Mouse (Mus musculus) layer of hippocampus, postnatal 36 days (tissue): ENCODE results near the gene Clip2. TPM values are rescaled to one million over a fixed set of nuclear protein-coding genes. Genes with fewer than 3 reads are reported as not detected.
"Not testable (repeated sequence)": the region's sequence is repeated elsewhere in the genome, so short reads cannot be mapped to it uniquely, and the experiment has no call there.

Experiments
- DNase-seq, 2 experiments: peaks; one replicate each; pipeline ENCODE4 v3.0.0; 2022
- total RNA-seq, 2 experiments: library from RNA; stranded (reverse); gene quantifications; 2 replicates each; pipeline ENCODE4 v1.2.3; 2021

Clip2 gene
- total RNA-seq, 2 experiments from 2014 or later, result 96.7 to 105 TPM

DNA sequence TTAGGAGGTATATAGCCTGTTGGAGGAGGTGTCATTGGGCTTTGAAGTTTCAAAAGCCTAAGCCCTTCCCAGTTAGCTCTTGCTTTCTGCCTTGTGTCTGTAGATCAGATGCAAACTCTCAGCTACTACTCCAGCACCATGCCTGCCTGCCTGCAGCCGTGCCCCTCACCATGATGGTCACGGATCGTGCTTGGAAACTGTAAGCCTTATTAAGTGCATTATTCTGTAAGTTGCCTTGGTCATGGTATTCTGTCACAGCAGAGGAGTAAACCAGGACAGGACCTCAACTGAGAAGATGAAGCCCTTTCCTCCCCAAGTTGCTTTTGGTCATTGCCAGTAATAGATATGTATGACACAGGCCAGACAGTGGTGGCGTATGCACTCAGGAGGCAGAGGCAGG lies 63.6 kb downstream of the Clip2 start:
- no peak for DNase-seq

DNA sequence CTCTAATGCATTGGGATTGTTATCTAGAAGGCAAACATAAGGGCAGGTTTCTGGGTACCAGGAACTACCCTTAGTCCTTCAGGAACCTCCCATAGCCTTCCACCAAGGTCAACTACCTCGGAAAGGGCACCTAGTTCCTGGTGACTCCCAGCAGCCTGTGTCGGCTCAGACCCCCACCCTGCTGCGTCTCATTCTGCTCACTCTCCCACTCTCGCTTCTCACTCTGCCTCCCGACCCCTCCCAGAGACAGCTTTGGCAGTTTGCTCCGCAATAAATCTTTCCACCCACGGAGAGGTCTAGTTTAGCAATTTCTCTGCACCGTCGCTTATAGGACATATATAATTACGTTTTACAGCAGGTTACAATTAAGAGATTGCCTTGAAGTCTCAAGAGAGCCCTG lies 64.2 kb downstream of the Clip2 start:
- no peak for DNase-seq

DNA sequence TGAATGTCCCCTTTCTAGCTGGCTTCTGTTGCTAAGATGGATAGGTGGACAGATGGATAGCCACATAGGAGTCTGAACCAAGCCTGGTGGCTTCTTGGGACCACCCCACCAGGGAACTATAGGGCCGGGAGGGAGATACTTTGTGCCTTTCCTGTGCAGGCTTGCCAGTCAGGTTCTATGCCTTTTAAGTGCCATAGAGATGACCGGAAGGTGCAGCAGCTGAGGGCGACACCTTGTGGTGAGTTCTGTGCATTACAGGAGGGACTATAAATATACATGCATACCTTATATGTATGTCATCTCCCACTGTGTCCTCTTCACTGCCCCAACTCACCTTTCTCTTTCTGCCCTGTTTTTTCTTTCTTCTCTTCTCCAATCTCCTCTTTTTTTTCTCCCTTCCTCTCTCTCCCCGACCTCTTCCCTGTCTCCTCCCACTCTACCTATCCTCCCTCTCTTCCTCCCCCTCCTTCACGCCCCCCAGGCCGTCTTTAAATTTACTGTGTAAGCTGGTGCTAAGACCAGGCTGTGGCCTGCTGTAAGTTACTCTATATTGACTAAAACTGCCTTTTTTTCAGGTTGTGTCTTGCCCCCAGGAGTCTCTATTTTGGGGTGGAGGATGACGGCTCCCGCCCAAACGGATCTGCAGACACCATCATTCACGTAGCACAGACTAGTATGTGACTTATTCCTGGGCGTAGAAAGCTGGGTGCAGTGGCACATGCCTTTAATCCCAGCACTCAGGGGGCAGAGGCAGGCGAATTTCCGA lies 66.2 kb downstream of the Clip2 start:
- peak in 1 of 2 experiments; percentile 24 for DNase-seq

DNA sequence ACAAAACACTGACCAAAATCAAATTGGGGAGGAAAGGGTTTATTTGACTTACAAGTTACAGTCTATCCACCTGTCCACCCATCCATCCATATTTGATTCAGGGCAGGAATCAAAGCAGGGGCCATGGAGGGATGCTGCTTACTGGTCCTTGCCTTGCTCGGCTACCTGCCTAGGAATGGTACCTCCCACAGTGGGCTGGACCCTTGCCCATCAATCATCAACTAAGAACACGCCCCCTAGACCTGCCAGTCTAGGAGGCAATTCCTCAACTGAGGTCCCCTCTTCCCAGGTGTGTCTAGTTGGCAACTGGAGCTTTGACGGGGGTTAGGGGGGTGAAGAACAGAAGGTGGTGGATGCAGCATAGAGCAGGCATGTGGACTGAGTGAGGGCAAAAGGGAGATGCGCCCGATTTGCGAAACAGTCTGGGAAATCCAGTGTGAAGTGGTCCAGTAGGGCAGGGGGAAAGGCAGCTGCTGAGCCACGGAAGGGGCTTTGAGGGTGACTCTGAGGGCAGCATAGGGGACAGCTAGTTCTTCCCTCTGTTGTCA lies 67.0 kb downstream of the Clip2 start:
- no peak for DNase-seq

DNA sequence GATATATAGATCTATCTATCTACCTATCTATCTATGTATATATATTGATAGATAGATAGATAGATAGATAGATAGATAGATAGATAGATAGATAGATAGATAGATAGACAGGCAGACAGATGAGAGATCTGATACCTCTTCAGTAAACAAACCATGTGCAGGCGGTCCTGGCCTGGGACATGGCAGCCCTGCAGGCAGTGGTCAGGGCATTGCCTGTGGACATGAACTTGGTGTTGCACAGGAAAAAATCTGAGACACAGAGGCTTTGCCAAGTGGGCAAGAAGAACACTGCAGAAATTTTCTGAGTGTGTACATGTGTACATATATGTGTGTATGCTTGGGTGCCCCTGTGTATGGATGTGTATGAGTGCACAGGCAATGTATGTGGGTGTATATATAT lies 68.9 kb downstream of the Clip2 start:
- no peak for DNase-seq

DNA sequence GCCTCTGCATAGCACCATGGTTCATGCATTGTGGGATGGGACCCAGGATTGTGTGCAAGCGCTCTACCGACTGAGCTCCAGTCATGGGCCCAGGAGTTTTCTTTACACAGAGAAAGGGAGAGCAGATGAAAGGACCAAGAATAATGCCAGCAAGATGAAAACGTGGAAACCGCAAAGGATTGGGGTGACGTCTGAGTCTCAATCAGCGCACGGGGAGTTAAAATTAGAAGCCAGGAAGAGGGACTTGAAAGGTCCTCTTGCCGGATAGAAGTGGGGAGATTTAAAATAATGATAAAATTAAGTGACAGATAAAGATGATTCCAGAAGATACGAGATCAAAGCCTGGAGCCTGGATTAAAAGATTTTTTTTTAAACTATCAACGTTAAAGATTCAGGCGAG lies 69.9 kb downstream of the Clip2 start:
- no peak for DNase-seq

DNA sequence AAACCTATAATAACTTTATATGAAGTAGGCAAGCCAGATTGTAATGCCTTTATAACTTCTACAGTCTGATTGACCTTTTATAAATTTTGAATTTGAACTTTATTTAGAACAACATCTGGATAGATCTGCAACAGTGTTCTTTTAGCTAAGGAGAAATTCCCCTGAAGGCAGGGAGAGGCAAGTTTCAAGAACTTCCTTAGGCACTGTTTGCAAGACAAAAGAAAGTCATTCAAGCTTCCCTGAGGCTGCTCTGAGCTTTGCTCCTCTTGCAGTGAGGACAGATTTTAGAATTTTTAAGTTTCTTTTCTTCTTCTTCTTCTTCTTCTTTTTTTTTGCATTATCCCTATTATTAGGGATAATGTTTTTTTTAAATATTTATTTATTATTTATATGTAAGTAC lies 73.3 kb downstream of the Clip2 start:
- DNase-seq, result not testable (repeated sequence)

DNA sequence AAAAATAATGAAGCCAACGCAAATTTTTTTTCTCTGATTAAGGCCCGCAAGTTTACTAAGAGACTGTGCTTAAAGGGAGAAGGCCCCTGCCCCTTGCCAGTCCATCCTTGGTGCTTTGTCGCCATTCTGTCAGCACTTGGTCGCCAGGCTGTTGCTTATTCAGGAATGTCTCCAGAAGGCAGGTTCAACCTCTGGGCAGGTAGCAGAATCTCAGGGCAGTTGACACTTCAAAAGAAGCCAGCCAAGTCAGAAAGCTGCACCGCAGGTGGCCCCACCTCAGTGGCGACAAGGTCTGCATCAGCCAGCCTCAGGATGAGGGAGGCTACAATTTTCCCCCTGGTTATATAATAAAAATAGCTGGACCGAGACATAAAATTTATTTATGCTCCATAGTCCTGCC lies 76.5 kb downstream of the Clip2 start:
- not testable (repeated sequence) for DNase-seq

DNA sequence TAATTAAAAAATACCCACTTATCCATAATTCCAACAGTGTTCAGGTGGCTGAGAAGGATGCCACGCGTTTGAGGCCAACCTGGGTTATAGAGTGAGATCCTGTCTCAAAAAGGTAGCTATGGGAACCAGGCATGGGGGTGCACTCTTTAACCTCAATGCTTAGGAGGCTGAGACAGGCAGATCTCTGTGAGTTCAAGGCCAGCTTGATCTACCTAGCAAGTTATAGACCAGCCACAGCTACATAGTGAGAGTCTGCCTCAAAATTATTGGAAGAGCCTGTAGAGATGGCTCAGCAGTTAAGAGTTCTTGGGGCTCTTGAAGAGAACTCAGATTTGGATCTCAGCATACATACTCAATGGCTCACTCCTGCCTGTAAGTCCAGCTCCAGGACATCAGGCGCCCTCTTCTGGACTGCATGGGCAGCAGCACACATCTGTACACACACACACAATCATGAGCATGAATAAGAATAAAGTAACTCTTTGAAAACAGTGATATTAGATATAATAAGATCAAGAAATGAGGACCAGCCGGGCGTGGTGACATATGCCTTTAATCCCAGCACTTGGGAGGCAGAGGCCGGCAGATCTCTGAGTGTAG lies 77.1 kb downstream of the Clip2 start:
- no peak for DNase-seq

DNA sequence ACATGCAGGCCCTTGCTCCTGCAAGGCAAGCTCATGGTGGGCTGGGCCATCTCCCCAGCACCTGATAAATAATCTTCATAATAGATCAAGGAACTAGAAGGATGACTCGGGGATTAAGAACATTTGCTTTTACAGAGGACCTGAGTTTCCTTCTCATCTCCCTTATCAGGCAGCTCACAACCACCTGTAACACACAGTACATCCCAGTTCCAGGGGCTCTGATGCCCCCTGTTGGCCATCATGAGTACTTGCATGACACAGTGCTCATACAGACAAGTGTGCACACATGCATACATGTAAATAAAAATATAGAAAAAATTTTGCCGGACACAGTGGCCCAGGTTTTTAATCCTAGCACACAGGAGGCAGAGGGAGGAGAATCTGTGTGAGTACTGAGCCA lies 78.3 kb downstream of the Clip2 start:
- no peak for DNase-seq

DNA sequence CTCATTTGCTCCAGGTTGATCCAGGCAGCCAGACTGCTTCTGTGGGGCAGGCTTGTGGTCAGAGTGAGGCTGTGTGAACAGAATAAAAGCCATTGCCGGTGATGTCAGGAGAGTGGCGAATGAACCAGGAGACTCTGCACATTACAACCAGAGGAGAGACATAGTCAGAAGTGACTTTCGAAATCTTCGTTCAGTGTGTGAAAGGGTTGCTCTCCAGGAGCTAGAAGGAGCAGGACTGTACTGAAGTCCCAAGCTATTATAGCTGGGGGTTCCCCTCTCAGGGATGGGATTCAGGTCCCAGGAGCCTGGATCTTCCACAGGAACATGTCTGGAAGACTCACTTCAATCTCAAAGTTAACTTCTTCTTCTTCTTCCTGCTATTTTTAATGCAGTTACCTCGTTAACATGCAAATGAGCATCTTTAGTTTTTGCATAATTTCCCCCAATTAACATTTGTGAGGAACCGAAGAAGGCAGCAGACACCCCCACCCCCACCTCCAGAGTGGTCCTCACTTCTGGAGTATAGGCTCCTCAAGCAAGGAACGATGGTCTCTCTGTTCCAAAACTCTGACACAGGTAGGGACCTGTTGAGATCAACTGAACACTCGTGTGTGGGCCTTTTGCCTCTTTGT lies 81.6 kb downstream of the Clip2 start:
- no peak for DNase-seq

DNA sequence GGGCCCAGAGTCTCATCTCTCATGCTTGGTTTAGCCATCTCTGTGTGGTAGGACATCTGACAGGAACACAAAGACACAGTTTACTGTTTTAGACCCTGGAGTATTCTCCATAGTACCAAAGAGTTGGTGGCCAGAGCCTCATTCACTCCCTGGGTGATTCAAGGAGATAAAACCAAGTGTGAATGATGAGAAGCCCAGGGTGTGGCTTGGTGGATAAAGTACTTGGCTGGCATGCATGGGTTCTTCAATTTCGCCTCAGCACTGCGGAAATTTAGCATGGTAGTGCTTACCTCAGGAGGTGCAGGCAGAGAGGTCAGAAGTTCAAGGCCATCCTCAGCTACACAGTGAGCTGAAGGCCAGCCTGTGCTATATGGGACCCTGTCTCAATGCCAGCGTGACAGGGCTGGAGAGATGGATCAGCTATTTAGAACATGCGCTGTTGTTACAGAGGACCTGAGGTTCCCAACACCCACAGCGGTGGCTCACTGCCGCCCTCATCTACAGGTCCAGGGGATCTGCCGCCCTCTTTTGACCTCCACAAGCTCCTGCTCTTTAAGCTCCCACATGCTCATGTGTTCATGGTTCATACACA lies 82.6 kb downstream of the Clip2 start:
- DNase-seq, result no peak

DNA sequence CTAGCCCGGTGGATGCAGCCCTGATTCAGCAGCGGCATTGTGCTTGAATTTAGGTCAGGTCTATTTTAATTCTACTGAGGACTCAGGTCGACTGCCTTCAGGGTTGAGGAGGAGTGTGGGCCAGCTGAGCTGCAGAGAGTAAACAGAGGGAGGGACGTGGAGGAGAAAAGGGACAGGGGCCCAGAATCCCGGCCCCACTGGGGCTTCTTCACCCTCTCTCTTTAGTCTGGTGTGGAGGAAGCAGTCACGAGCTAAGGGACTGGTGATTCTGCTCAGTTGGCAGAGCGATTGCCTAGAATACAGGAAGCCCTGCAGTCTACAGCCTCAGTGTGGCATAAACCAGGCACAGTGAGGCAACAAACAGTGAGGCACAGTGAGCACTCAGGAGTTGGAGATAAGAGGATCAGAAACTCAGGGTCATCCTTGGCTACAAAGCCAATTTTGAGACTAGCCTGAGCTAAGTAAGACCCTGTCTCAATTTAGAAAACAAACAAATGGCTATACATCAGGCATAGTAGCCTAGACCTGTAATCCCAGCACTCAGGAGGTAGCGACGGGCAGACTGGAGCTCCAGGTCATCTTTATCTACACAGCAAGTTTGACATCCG lies 84.0 kb downstream of the Clip2 start:
- DNase-seq, result no peak

DNA sequence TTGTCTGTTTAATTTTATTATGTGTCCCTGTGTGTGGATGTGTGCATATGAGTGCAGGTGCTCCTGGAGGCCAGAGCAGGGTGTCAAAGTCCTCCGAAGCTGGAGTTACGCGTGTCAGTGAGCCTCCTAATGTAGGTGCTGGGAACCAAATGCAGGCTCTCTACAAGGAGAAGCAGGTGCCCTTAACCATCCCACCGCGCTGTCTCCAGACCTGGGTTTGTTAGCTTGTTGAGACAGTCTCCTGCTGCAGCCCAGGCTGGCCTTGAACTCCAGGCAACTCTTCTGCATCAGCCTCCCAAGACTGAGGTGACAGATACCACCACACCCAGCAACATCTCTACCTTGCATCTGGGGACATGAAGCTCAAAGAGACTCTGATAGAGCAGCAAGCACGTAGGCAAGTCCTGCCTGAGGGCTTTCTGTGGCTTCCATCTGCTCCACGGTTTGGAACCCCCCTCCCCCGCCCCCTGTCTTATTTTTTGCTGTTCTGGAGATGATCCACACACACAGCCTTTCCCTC lies 85.1 kb downstream of the Clip2 start:
- no peak for DNase-seq

DNA sequence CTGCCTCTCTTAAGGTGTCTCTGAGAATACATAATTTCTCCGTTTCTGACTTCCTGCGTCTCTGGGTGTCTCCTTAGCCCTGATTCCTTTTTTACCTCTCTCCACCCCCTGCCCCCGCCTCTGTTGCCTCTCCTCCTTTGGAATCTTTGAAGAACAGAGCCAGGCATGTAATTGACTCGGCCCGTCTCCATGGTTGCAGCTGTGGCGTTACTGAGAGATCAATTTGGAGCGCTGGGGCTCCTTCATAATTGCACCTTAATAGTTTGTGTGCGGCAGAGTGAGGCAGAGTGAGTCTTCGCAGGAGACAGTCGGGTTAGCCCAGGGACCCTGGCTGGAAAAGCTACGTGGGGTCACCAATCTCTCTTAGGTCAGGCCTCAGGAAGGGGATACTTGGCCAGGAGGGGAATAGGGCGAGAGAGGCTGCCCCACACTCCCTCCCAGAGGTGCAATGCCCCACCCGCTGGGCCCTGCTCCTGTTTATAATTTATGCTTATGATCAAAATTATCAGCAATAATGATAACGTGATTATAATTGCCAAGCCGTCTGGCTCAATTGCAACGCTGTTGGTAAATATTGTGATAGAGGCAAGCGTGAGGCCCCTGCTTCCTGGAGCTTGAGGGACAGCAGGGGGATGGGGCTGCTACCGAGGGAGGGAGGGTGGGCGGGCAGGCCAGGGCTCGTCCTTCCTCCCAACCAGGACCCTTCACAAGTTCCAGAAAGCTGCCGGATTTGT lies 85.8 kb downstream of the Clip2 start:
- DNase-seq, result no peak

DNA sequence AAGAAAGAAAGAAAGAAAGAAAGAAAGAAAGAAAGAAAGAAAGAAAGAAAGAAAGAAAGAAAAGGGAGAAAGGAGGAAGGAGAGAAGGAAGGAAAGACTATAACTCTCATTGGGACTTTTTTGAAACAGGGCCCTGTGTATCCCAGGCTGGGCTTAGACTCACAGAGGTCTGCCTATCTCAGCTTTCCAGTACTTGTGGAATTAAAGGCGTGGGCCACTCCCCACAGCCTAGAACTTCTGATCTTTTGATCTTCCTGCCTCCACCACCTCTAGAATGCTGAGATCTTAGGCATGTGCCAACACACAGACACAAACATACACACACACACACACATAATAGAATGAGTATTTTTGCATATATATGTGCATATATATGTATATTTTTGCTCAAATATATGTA lies 87.0 kb downstream of the Clip2 start:
- DNase-seq, result no peak

DNA sequence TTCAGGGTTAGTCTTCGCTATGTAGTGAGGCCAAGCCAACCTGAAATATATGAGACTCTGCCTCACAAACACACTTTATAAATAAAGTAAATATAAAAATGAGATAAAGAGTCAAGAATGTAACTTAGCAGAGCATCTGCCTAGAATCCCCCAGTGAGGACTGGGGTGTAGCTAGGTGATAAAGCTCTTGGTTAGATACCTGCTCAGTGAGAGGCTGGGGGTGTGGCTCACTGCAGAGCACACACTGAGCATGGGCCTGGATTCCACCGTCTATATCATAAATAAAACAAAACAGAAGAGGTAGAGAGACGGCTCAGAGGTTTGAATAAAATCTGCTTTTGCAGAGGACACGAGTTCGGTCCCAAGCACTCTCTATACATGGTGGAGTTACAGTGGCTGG lies 88.0 kb downstream of the Clip2 start:
- DNase-seq, result no peak

DNA sequence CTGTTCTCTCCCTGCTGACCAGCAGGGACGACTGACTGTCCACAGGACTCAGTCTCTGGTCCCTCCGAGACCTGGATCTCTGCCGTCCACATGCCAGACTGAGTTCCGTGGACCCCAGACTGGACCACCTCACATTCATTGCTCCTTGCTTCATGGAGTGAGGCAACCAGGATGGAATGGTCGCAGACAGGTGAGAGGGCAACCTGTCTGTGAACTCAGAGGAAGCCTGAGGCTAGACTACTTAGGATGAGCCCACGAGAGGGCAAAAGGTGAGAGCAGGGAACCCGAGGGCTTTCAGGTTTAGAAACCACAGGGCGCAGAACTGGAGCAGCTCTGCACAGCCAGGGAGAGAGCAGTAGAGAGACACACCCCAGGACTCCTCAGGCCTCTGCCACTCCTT lies 89.5 kb downstream of the Clip2 start:
- no peak for DNase-seq

DNA sequence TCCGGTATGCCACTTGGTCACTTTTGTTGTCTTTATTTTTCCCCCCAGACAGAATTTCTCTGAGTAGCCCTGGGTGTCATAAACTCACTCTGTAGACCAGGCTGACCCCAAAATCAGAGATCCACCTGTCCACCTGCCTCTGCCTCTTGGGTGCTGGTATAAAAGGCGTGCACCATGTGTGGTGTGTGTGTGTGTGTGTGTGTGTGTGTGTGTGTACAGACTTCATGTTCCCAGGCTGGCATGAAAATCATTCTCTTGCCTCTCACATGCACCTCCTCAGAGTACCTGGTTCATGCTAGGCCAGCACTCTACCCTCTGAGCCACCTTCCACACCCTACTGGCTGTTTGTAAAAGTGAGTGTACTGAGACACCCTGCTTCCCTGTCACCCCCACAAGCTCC lies 89.9 kb downstream of the Clip2 start:
- no peak for DNase-seq

DNA sequence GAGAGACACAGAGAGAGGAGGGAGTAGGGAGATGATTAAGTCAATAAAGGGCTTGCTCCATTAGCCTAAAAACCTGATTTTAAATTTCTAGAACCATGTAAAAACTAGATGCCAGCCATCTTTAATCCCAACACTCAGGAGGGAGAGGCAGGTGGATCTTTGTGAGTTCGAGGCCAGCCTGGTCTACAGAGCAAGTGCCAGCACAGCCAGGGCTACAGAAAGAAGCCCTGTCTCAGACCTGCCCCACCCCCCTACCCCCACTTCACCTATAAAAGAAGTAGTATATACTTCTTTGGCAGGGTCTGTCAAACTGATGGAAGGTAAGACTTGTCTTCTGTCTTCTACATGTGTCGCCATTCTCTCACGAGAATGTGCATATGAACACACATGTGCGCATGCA lies 91.7 kb downstream of the Clip2 start:
- no peak for DNase-seq

DNA sequence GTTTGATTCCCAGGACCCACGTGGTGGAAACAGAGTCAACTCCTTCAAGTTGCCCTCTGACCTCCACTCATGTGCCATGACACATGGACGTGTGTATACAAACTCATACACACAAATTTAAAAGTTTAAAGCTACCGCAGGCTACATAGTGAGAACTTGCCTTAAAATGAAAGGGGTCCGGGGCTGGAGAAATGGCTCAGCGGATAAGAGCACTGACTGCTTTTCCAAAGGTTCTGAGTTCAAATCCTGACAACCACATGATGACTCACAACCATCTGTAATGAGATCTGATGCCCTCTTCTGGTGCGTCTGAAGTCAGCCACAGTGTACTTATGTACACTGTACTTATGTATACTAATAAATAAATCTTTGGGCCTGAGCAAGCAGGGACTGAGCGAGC lies 93.1 kb downstream of the Clip2 start:
- no peak for DNase-seq

DNA sequence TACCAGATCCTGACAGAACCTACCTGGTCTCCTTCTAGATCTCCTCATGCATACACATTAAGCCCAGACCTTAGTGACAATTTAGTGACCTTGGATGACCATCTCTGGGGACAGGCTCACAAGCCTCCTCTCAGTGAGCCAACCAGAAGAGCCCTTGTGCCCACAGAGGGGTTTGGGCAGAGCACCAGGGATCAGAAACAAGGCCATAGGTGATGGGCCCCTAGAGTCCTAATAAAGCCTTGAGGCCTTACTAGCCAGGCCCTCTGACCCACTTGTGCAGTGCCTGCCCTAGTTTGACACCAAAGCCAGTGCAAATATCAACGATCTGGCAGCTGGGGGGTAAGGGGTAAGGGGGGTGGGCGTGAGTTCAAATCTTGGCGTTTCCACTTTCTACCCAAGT lies 93.8 kb downstream of the Clip2 start:
- DNase-seq, result no peak
